Mouse (Mus musculus): ENCODE data around the gene Gins3. TPM values are rescaled to one million over a fixed set of nuclear protein-coding genes. Genes with fewer than 3 reads are reported as not detected.

The Gins3 gene
- total RNA-seq, 2 experiments from 2014 or later: 4.4 to 6.0 TPM

Other genes with a start within 250 kb of the Gins3 start
- gene Cfap20, start 198.6 kb upstream of the Gins3 start, total RNA-seq (2021): 10 to 100 TPM; 66.9 to 72.9 TPM
- 10 to 100 TPM; 52.5 to 59.4 TPM for gene Csnk2a2, start 143.4 kb upstream of the Gins3 start, total RNA-seq (2021)
- under 1 TPM; 0.69 to 0.81 TPM for gene Ccdc113, start 99.4 kb upstream of the Gins3 start, total RNA-seq (2021)
- not detected for gene Prss54, start 57.1 kb upstream of the Gins3 start, total RNA-seq (2021)
- gene Ndrg4, start 43.5 kb downstream of the Gins3 start, total RNA-seq (2021): 100 to 1,000 TPM; 324 to 340 TPM
- 10 to 100 TPM; 13.9 to 14.7 TPM for gene Setd6, start 82.4 kb downstream of the Gins3 start, total RNA-seq (2021)
- 100 to 1,000 TPM; 152 to 174 TPM for gene Cnot1, start 174.0 kb downstream of the Gins3 start, total RNA-seq (2021)
- gene Sap18b, start 191.9 kb downstream of the Gins3 start, total RNA-seq (2021): 100 to 1,000 TPM in 1 of 2 experiments, 10 to 100 TPM in 1; 92.4 to 102 TPM
- gene Slc38a7, start 220.1 kb downstream of the Gins3 start, total RNA-seq (2021): 1 to 10 TPM; 7.5 to 7.9 TPM

Measured in heart, postnatal 4 days (tissue).